Mouse (Mus musculus) heart, adult 2 months (tissue): ENCODE results near the gene Itgb1.

ENCODE experiments used
- CTCF ChIP-seq: fragments of 200-600 bp; IDR thresholded peaks from 2 replicates; pipeline ENCODE4 v1.8.1; 2022; ENCODE audit warnings: antibody characterized with exemption, mild to moderate bottlenecking, moderate library complexity
- POLR2A ChIP-seq: fragments of 200-500 bp; IDR thresholded peaks from 2 replicates; pipeline ENCODE4 v1.6.1; 2011; ENCODE audit warnings: mild to moderate bottlenecking, low read depth, low read length, control low read depth; ENCODE audit not compliant: insufficient read depth

DNA sequence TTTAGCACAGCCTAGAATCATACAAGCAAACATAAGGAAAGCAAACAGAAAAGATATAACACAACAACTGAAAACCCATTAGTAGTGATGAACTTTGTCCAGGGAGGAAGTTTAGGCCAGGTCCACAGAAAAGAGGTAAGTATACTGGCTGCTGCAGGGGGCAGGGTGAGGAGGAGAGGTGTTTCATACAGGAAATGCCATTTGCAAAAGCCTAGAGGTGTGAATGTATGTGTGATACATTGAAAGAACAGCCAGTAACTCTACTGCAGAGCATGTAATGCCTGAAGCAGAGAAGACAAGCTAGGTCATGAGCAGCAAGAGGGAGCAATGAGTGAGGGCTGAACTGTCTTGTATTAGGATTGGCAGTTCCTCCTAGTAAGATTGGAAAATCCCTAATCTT lies 40.0 kb upstream of the Itgb1 start:
- TF ChIP-seq POLR2A (no peak), CTCF (no peak)
